Mouse (Mus musculus) brain, embryonic 14.5 days (tissue): ENCODE data around the gene Vwa2.

Experiments
- CTCF ChIP-seq: fragments of 200-500 bp; IDR thresholded peaks from 2 replicates; pipeline ENCODE4 v1.5.1; 2012; ENCODE audit warnings: inconsistent platforms, mild to moderate bottlenecking, moderate library complexity, borderline replicate concordance; ENCODE audit not compliant: insufficient read depth, insufficient read length; ENCODE audit errors: extremely low read depth
- POLR2A ChIP-seq: fragments of 200-500 bp; IDR thresholded peaks from 2 replicates; pipeline ENCODE4 v1.6.1; 2012; ENCODE audit warnings: mild to moderate bottlenecking, inconsistent platforms, borderline replicate concordance; ENCODE audit not compliant: poor library complexity, insufficient read depth, insufficient read length, severe bottlenecking; ENCODE audit errors: extremely low read depth

DNA sequence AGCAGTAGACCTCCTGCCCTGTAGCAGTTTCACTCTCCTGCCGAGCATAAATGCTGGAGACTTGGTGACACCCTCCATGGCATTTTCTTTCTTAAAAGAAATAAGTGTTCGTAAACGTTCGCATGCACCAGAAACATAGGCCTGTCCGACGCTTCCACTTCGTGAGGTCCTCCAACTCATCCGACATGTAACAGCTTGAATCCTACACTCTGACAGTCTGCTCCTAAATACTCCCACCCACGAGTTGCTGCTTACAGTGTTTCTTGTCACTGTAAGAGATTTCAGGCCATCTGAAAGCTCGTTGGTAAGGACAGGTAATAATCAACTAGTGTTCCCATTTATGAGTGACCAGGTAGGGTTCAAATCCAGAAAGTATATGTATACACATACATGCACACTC is 13.8 kb downstream of the Vwa2 start:
- TF ChIP-seq POLR2A: no peak
- TF ChIP-seq CTCF: no peak
